Mouse (Mus musculus) limb, embryonic 11.5 days (tissue): Measurements from ENCODE around the gene Rnd2. TPM values are rescaled to one million over a fixed set of nuclear protein-coding genes. Genes with fewer than 3 reads are reported as not detected.
"Not testable (repeated sequence)": the region's sequence is repeated elsewhere in the genome, so short reads cannot be mapped to it uniquely, and the experiment has no call there.

Experiments used
- ATAC-seq: fragments of 200-750 bp; cut with Nextera tagmentation; 2 replicates; pipeline ENCODE4 v1.8.0; 2017; ENCODE audit warnings: low read depth; ENCODE audit not compliant: insufficient number of reproducible peaks, low FRiP score, low TSS enrichment
- DNase-seq: peaks from one replicate; pipeline ENCODE4 v3.0.0-alpha.2; 2015; ENCODE audit warnings: low spot score
- H3K27ac ChIP-seq: fragments of 300-500 bp; sonication (generic); replicated peaks from 2 replicates; pipeline ENCODE4 v1.5.1; 2014; ENCODE audit warnings: low read depth, mild to moderate bottlenecking, low read length
- H3K27me3 ChIP-seq: fragments of 300-500 bp; sonication (generic); 2 replicates; pipeline ENCODE4 v1.6.1; 2014; ENCODE audit warnings: mild to moderate bottlenecking, low read length, mixed read lengths; ENCODE audit not compliant: control insufficient read depth, insufficient read depth
- H3K36me3 ChIP-seq: fragments of 300-500 bp; sonication (generic); 2 replicates; pipeline ENCODE4 v1.6.1; 2014; ENCODE audit warnings: mild to moderate bottlenecking, low read length, moderate library complexity, mixed read lengths; ENCODE audit not compliant: control insufficient read depth, insufficient read depth
- H3K4me1 ChIP-seq: fragments of 300-500 bp; sonication (generic); 2 replicates; pipeline ENCODE4 v1.6.1; 2014; ENCODE audit warnings: low read length, mixed read lengths; ENCODE audit not compliant: control insufficient read depth, insufficient read depth
- H3K4me2 ChIP-seq: fragments of 300-500 bp; sonication (generic); 2 replicates; pipeline ENCODE4 v1.6.1; 2014; ENCODE audit warnings: low read depth, mild to moderate bottlenecking, moderate library complexity; ENCODE audit not compliant: severe bottlenecking
- H3K4me3 ChIP-seq: fragments of 300-500 bp; sonication (generic); 2 replicates; pipeline ENCODE4 v1.5.1; 2014; ENCODE audit warnings: low read depth, low read length
- H3K9ac ChIP-seq: fragments of 300-500 bp; sonication (generic); 2 replicates; pipeline ENCODE4 v1.6.1; 2014; ENCODE audit warnings: mild to moderate bottlenecking, low read length
- H3K9me3 ChIP-seq: fragments of 300-500 bp; sonication (generic); 2 replicates; pipeline ENCODE4 v1.6.1; 2016; ENCODE audit warnings: low read length; ENCODE audit not compliant: control insufficient read depth
- WGBS: fragments of 180-500 bp; shearing (Covaris S2); extraction: QIAGEN DNeasy Blood & Tissue Kit; methylation state at CpG from one replicate; pipeline ENCODE4 v1.1.7; 2014; 5-methylcytosine and 5-hydroxymethylcytosine counted together
- polyA plus RNA-seq: library from polyadenylated mRNA; unstranded; fragments of >200 nt; fragmentation: Nextera tagmentation; extraction: Ambion mirVana; gene quantifications from 2 replicates; pipeline ENCODE4 v1.2.1, GENCODE M21; 2014

The Rnd2 gene
- polyA plus RNA-seq, 1 experiment from 2014 or later = 4.8 TPM

GRCm38 (mm10) chr11:101460321-101460720 lies 4.5 kb upstream of the Rnd2 start:
- H3K27ac ChIP-seq = no peak overlapping the region
- H3K27me3 ChIP-seq = no peaks in the 10 kb centered on the region
- H3K9ac ChIP-seq = no peak overlapping the region
- WGBS = 89% methylated on average over 15 of the region's 15 CpGs
- no peak overlapping the region for H3K4me3 ChIP-seq
- H3K36me3 ChIP-seq = no peaks in the 10 kb centered on the region
- no peaks in the 10 kb centered on the region for H3K9me3 ChIP-seq
- H3K4me1 ChIP-seq = peaks cover 23% of the 10 kb centered on the region
- DNase-seq = no peak
- H3K4me2 ChIP-seq = no peak overlapping the region
- no peak for ATAC-seq

- Histone ChIP-seq H3K4me2 (no peak overlapping the region), H3K4me1 (peaks cover 27% of the 10 kb centered on the region), H3K4me3 (no peak overlapping the region), H3K27me3 (no peaks in the 10 kb centered on the region), H3K9me3 (no peaks in the 10 kb centered on the region), H3K27ac (no peak overlapping the region), H3K36me3 (no peaks in the 10 kb centered on the region), H3K9ac (no peak overlapping the region)
- DNase-seq (no peak), ATAC-seq (no peak)
- 86% methylated on average over 14 of the region's 14 CpGs for WGBS
Measured at GRCm38 (mm10) chr11:101462141-101462540, 2.7 kb upstream of the Rnd2 start.

- no peak for ATAC-seq
- 35% methylated on average over 13 of the region's 13 CpGs for WGBS
- H3K27me3 ChIP-seq = no peaks in the 10 kb centered on the region
- no peak overlapping the region for H3K4me3 ChIP-seq
- no peak overlapping the region for H3K27ac ChIP-seq
- no peak for DNase-seq
- no peaks in the 10 kb centered on the region for H3K9me3 ChIP-seq
- H3K36me3 ChIP-seq = no peaks in the 10 kb centered on the region
- no peak overlapping the region for H3K9ac ChIP-seq
- H3K4me2 ChIP-seq = no peak overlapping the region
- peaks cover 31% of the 10 kb centered on the region for H3K4me1 ChIP-seq
Measured at GRCm38 (mm10) chr11:101462583-101463440, 2.0 kb upstream of the Rnd2 start.

- ATAC-seq (peak; percentile 60; the same call in 1 of the 2 replicates), DNase-seq (peak; percentile 70)
- H3K27ac ChIP-seq = 0 out of 2 replicates have a peak overlapping the region, but pooled peaks have one; percentile 12
- peak overlapping the region; percentile 53 for H3K9ac ChIP-seq
- H3K4me1 ChIP-seq = peaks cover 38% of the 10 kb centered on the region
- peak overlapping the region; percentile 71 for H3K4me3 ChIP-seq
- H3K9me3 ChIP-seq = no peaks in the 10 kb centered on the region
- H3K36me3 ChIP-seq = no peaks in the 10 kb centered on the region
- WGBS = under 1% methylated on average over 51 of the region's 51 CpGs
- no peaks in the 10 kb centered on the region for H3K27me3 ChIP-seq
- peak overlapping the region; percentile 98 for H3K4me2 ChIP-seq
Measured at GRCm38 (mm10) chr11:101465101-101465868, 486 bp downstream of the Rnd2 start.

GRCm38 (mm10) chr11:101465869-101466551 lies 1.2 kb downstream of the Rnd2 start, which contains the start of gene Vat1:
Vat1 (minus strand) TSS chr11:101466230.
- Histone ChIP-seq H3K4me3 (peak within 1 kb of the TSS; percentile 71), H3K27me3 (no peaks in the 10 kb centered on the region), H3K4me2 (peak within 1 kb of the TSS; percentile 98), H3K9me3 (no peaks in the 10 kb centered on the region), H3K4me1 (peaks cover 38% of the 10 kb centered on the region), H3K36me3 (no peaks in the 10 kb centered on the region), H3K27ac (0 out of 2 replicates have a peak within 1 kb of the TSS, but pooled peaks have one; percentile 12), H3K9ac (peak within 1 kb of the TSS; percentile 53)
- DNase-seq = peak; percentile 77
- peak; percentile 46 for ATAC-seq
- WGBS = 2% methylated on average over 60 of the region's 60 CpGs

GRCm38 (mm10) chr11:101466552-101466950 lies 1.8 kb downstream of the Rnd2 start:
- not testable (repeated sequence) for H3K9ac ChIP-seq
- H3K4me3 ChIP-seq = peak overlapping the region; percentile 71; the same call in 1 of the 2 replicates

GRCm38 (mm10) chr11:101467477-101468262 lies 2.9 kb downstream of the Rnd2 start:
- H3K4me3 ChIP-seq = peak overlapping the region; percentile 71
- WGBS = under 1% methylated on average over 47 of the region's 54 CpGs
- DNase-seq = peak; percentile 82
- H3K4me1 ChIP-seq = peaks cover 32% of the 10 kb centered on the region
- H3K27me3 ChIP-seq = no peaks in the 10 kb centered on the region
- H3K9me3 ChIP-seq = no peaks in the 10 kb centered on the region
- H3K27ac ChIP-seq = no peak overlapping the region
- H3K4me2 ChIP-seq = peak overlapping the region; percentile 94
- no peaks in the 10 kb centered on the region for H3K36me3 ChIP-seq
- ATAC-seq = peak; percentile 58
- peak overlapping the region; percentile 66 for H3K9ac ChIP-seq

More at GRCm38 (mm10) chr11:101466552-101466950, 1.8 kb downstream of the Rnd2 start:
- Histone ChIP-seq H3K4me2 (peak overlapping the region; percentile 98), H3K4me1 (peaks cover 38% of the 10 kb centered on the region)
- H3K27me3 ChIP-seq, ATAC-seq, DNase-seq, H3K27ac ChIP-seq, H3K9me3 ChIP-seq, H3K36me3 ChIP-seq: not testable (repeated sequence)
- WGBS = 60% methylated on average over 5 of the region's 5 CpGs
